Mouse (Mus musculus) olfactory bulb, adult 2 months (tissue): ENCODE measurements at regions not wholly inside any gene's neighbourhood (a gene's known extent, or its start where the extent isn't known, plus 50 kb on each side); places are given as distances from the start of the nearest gene placed in this dataset.
A peak's percentile ranks its signal among the peaks of the same experiment; 100 is the strongest.

ENCODE experiments used
- H3K27ac ChIP-seq: fragments of 200-500 bp; 2 replicates; pipeline ENCODE4 v1.5.1; 2012; ENCODE audit warnings: low read depth, low read length; ENCODE audit not compliant: insufficient read depth
- H3K4me1 ChIP-seq: fragments of 200-500 bp; 2 replicates; pipeline ENCODE4 v1.6.1; 2012; ENCODE audit warnings: low read length; ENCODE audit not compliant: control insufficient read depth, insufficient read depth
- H3K4me3 ChIP-seq: fragments of 200-500 bp; 2 replicates; pipeline ENCODE4 v1.5.1; 2012; ENCODE audit warnings: mild to moderate bottlenecking, low read depth, low read length, moderate library complexity; ENCODE audit not compliant: insufficient read depth
- CTCF ChIP-seq: fragments of 200-500 bp; IDR thresholded peaks from 2 replicates; pipeline ENCODE4 v1.5.1; 2012; ENCODE audit warnings: low read depth, mild to moderate bottlenecking, low read length, moderate library complexity; ENCODE audit not compliant: insufficient read depth
- POLR2A ChIP-seq: fragments of 200-500 bp; IDR thresholded peaks from 2 replicates; pipeline ENCODE4 v1.6.1; 2012; ENCODE audit warnings: mild to moderate bottlenecking, low read depth, low read length, moderate library complexity; ENCODE audit not compliant: insufficient read depth
- WGBS: fragments of 180-500 bp; shearing (Covaris S2); methylation state at CpG from one replicate; pipeline ENCODE4 v1.1.7; 2018; 5-methylcytosine and 5-hydroxymethylcytosine counted together

- TF ChIP-seq CTCF (no peak), POLR2A (no peak)
- 79% methylated on average over 11 of the region's 11 CpGs for WGBS
- H3K4me3 ChIP-seq: no peak overlapping the region
- H3K27ac ChIP-seq: no peak overlapping the region
- no peaks in the 10 kb centered on the region for H3K4me1 ChIP-seq
Measured at GRCm38 (mm10) chr2:147292387-147293293, 69.1 kb upstream of the Pax1 start.

GRCm38 (mm10) chr2:147283390-147283789, 78.3 kb upstream of the Pax1 start:
- H3K4me1 ChIP-seq: no peaks in the 10 kb centered on the region
- no peak overlapping the region for H3K4me3 ChIP-seq
- no peak overlapping the region for H3K27ac ChIP-seq
- no peak for TF ChIP-seq POLR2A
- 72% methylated on average over 3 of the region's 3 CpGs for WGBS

GRCm38 (mm10) chr2:147277636-147278035, 83.6 kb upstream of the Nkx2-2 start:
- WGBS: 93% methylated on average over 4 of the region's 4 CpGs
- no peak overlapping the region for H3K27ac ChIP-seq
- H3K4me1 ChIP-seq: no peaks in the 10 kb centered on the region
- TF ChIP-seq POLR2A (no peak), CTCF (no peak)
- H3K4me3 ChIP-seq: no peak overlapping the region

- no peak overlapping the region for H3K27ac ChIP-seq
- 15% methylated on average over 1 of the region's 1 CpGs for whole genome bisulfite sequencing
- TF ChIP-seq POLR2A (no peak), CTCF (no peak)
- no peak overlapping the region for H3K4me3 ChIP-seq
- no peaks in the 10 kb centered on the region for H3K4me1 ChIP-seq
Measured at GRCm38 (mm10) chr2:147269171-147269570, 75.1 kb upstream of the Nkx2-2 start.

GRCm38 (mm10) chr2:147267901-147268300, 73.9 kb upstream of the Nkx2-2 start:
- Histone ChIP-seq H3K4me3 (no peak overlapping the region), H3K27ac (no peak overlapping the region), H3K4me1 (no peaks in the 10 kb centered on the region)
- no peak for TF ChIP-seq POLR2A
- WGBS: 32% methylated on average over 5 of the region's 5 CpGs

- no peak for TF ChIP-seq CTCF
- TF ChIP-seq POLR2A: no peak
- no peak overlapping the region for H3K4me3 ChIP-seq
- H3K4me1 ChIP-seq: no peaks in the 10 kb centered on the region
- WGBS: 94% methylated on average over 3 of the region's 3 CpGs
- no peak overlapping the region for H3K27ac ChIP-seq
Measured at GRCm38 (mm10) chr2:147267257-147267656, 73.2 kb upstream of the Nkx2-2 start.

GRCm38 (mm10) chr2:147256696-147257095, 62.7 kb upstream of the Nkx2-2 start:
- no peak overlapping the region for H3K27ac ChIP-seq
- WGBS: 27% methylated on average over 6 of the region's 6 CpGs
- no peaks in the 10 kb centered on the region for H3K4me1 ChIP-seq
- TF ChIP-seq POLR2A: no peak
- peak; percentile 71 for TF ChIP-seq CTCF
- no peak overlapping the region for H3K4me3 ChIP-seq

GRCm38 (mm10) chr2:147254944-147255343, 60.9 kb upstream of the Nkx2-2 start:
- WGBS: 84% methylated on average over 3 of the region's 3 CpGs
- H3K4me3 ChIP-seq: no peak overlapping the region
- H3K4me1 ChIP-seq: no peaks in the 10 kb centered on the region
- no peak overlapping the region for H3K27ac ChIP-seq
- TF ChIP-seq POLR2A (no peak), CTCF (no peak)

GRCm38 (mm10) chr2:147254137-147254536, 60.1 kb upstream of the Nkx2-2 start:
- TF ChIP-seq CTCF: no peak
- no peak for TF ChIP-seq POLR2A
- no peak overlapping the region for H3K27ac ChIP-seq
- no peaks in the 10 kb centered on the region for H3K4me1 ChIP-seq
- WGBS: 52% methylated on average over 5 of the region's 5 CpGs
- H3K4me3 ChIP-seq: no peak overlapping the region

- no peak overlapping the region for H3K4me3 ChIP-seq
- H3K27ac ChIP-seq: no peak overlapping the region
- TF ChIP-seq CTCF: no peak
- no peak for TF ChIP-seq POLR2A
- 77% methylated on average over 6 of the region's 6 CpGs for WGBS
- H3K4me1 ChIP-seq: no peaks in the 10 kb centered on the region
Measured at GRCm38 (mm10) chr2:147247981-147248514, 54.0 kb upstream of the Nkx2-2 start.
